Mouse (Mus musculus) heart, embryonic 16.5 days (tissue): ENCODE measurements around the gene Mrpl45. TPM values are rescaled to one million over a fixed set of nuclear protein-coding genes. Genes with fewer than 3 reads are reported as not detected.
"Not testable (repeated sequence)": the region's sequence is repeated elsewhere in the genome, so short reads cannot be mapped to it uniquely, and the experiment has no call there.

Source experiments
- ATAC-seq: fragments of 200-750 bp; cut with Nextera tagmentation; replicated peaks from 2 replicates; pipeline ENCODE4 v1.8.0; 2017; ENCODE audit warnings: moderate number of reproducible peaks; ENCODE audit not compliant: insufficient read depth, low FRiP score; ENCODE audit errors: extremely low read depth
- H3K27ac ChIP-seq: fragments of 300-500 bp; sonication (generic); 2 replicates; pipeline ENCODE4 v1.5.1; 2014; ENCODE audit warnings: mild to moderate bottlenecking, low read length, control low read depth, moderate library complexity
- H3K27me3 ChIP-seq: fragments of 300-500 bp; sonication (generic); 2 replicates; pipeline ENCODE4 v1.6.1; 2014; ENCODE audit warnings: low read length, mixed read lengths; ENCODE audit not compliant: control insufficient read depth, insufficient read depth
- H3K36me3 ChIP-seq: fragments of 300-500 bp; sonication (generic); 2 replicates; pipeline ENCODE4 v1.6.1; 2014; ENCODE audit not compliant: control insufficient read depth, insufficient read depth
- H3K4me1 ChIP-seq: fragments of 300-500 bp; sonication (generic); 2 replicates; pipeline ENCODE4 v1.6.1; 2014; ENCODE audit warnings: low read length, mixed read lengths; ENCODE audit not compliant: control insufficient read depth, insufficient read depth
- H3K4me2 ChIP-seq: fragments of 300-500 bp; sonication (generic); 2 replicates; pipeline ENCODE4 v1.6.1; 2014; ENCODE audit warnings: low read depth, mild to moderate bottlenecking, control low read depth, low read length
- H3K4me3 ChIP-seq: fragments of 300-500 bp; sonication (generic); 2 replicates; pipeline ENCODE4 v1.5.1; 2014; ENCODE audit warnings: mild to moderate bottlenecking, control low read depth, low read length
- H3K9ac ChIP-seq: fragments of 300-500 bp; sonication (generic); 2 replicates; pipeline ENCODE4 v1.6.1; 2014; ENCODE audit warnings: low read length, control low read depth
- H3K9me3 ChIP-seq: fragments of 300-500 bp; sonication (generic); replicated peaks from 2 replicates; pipeline ENCODE4 v1.6.1; 2016; ENCODE audit warnings: low read length; ENCODE audit not compliant: control insufficient read depth
- WGBS: fragments of 180-500 bp; shearing (Covaris S2); extraction: QIAGEN DNeasy Blood & Tissue Kit; methylation state at CpG from one replicate; pipeline ENCODE4 v1.1.7; 2014; 5-methylcytosine and 5-hydroxymethylcytosine counted together
- polyA plus RNA-seq: library from polyadenylated mRNA; unstranded; fragments of >200 nt; fragmentation: Nextera tagmentation; extraction: Ambion mirVana; gene quantifications from 2 replicates; pipeline ENCODE4 v1.2.1, GENCODE M21; 2015

Gene Mrpl45
- polyA plus RNA-seq, 1 experiment from 2014 or later = 59.8 TPM

GRCm38 (mm10) chr11:97307294-97308069 is 8.0 kb upstream of the Mrpl45 start:
- Histone ChIP-seq H3K4me2 (no peak overlapping the region), H3K9me3 (no peaks in the 10 kb centered on the region), H3K9ac (no peak overlapping the region), H3K36me3 (no peaks in the 10 kb centered on the region), H3K4me1 (peaks cover 23% of the 10 kb centered on the region), H3K27ac (no peak overlapping the region), H3K4me3 (no peak overlapping the region), H3K27me3 (no peaks in the 10 kb centered on the region)
- WGBS = 95% methylated on average over 11 of the region's 11 CpGs
- no peak for ATAC-seq

- H3K4me3 ChIP-seq = peak overlapping the region; percentile 55
- no peaks in the 10 kb centered on the region for H3K9me3 ChIP-seq
- H3K36me3 ChIP-seq = no peaks in the 10 kb centered on the region
- WGBS = 26% methylated on average over 3 of the region's 3 CpGs
- H3K27me3 ChIP-seq = no peaks in the 10 kb centered on the region
- H3K4me1 ChIP-seq = peaks cover 19% of the 10 kb centered on the region
- peak overlapping the region; percentile 93 for H3K27ac ChIP-seq
- peak overlapping the region; percentile 75 for H3K9ac ChIP-seq
- H3K4me2 ChIP-seq = peak overlapping the region; percentile 71
- no peak for ATAC-seq
Measured at GRCm38 (mm10) chr11:97308806-97309450, 6.6 kb upstream of the Mrpl45 start.

- ATAC-seq = peak; percentile 83
Measured at GRCm38 (mm10) chr11:97309451-97309836, 6.1 kb upstream of the Mrpl45 start.

GRCm38 (mm10) chr11:97309911-97310571 is 5.5 kb upstream of the Mrpl45 start:
- Histone ChIP-seq H3K4me1 (peaks cover 19% of the 10 kb centered on the region), H3K9me3 (no peaks in the 10 kb centered on the region), H3K27me3 (no peaks in the 10 kb centered on the region), H3K4me2 (peak overlapping the region; percentile 71), H3K4me3 (peak overlapping the region; percentile 55), H3K27ac (peak overlapping the region; percentile 93), H3K9ac (peak overlapping the region; percentile 75), H3K36me3 (no peaks in the 10 kb centered on the region)
- WGBS = under 1% methylated on average over 25 of the region's 25 CpGs
- peak; percentile 82 for ATAC-seq

More at GRCm38 (mm10) chr11:97309451-97309836, 6.1 kb upstream of the Mrpl45 start:
- peak overlapping the region; percentile 75 for H3K9ac ChIP-seq
- H3K4me2 ChIP-seq = peak overlapping the region; percentile 71
- peak overlapping the region; percentile 93 for H3K27ac ChIP-seq
- H3K4me1 ChIP-seq = peaks cover 19% of the 10 kb centered on the region
- no peaks in the 10 kb centered on the region for H3K9me3 ChIP-seq
- H3K27me3 ChIP-seq = no peaks in the 10 kb centered on the region
- peak overlapping the region; percentile 55 for H3K4me3 ChIP-seq
- H3K36me3 ChIP-seq = no peaks in the 10 kb centered on the region
- under 1% methylated on average over 9 of the region's 9 CpGs for WGBS

GRCm38 (mm10) chr11:97310895-97311631 is 4.5 kb upstream of the Mrpl45 start:
- peak overlapping the region; percentile 76 for H3K9ac ChIP-seq
- H3K9me3 ChIP-seq = no peaks in the 10 kb centered on the region
- H3K4me1 ChIP-seq = peaks cover 21% of the 10 kb centered on the region
- H3K27me3 ChIP-seq = no peaks in the 10 kb centered on the region
- WGBS = 4% methylated on average over 18 of the region's 18 CpGs
- H3K27ac ChIP-seq = peak overlapping the region; percentile 82
- peak overlapping the region; percentile 50 for H3K4me3 ChIP-seq
- no peak for ATAC-seq
- H3K36me3 ChIP-seq = no peaks in the 10 kb centered on the region
- peak overlapping the region; percentile 71 for H3K4me2 ChIP-seq

GRCm38 (mm10) chr11:97312871-97313270 is 2.6 kb upstream of the Mrpl45 start:
- H3K27ac ChIP-seq, H3K4me2 ChIP-seq, H3K36me3 ChIP-seq, H3K27me3 ChIP-seq, H3K4me3 ChIP-seq, H3K9me3 ChIP-seq, ATAC-seq, H3K9ac ChIP-seq: not testable (repeated sequence)
- WGBS = 70% methylated on average over 1 of the region's 1 CpGs
- H3K4me1 ChIP-seq = peaks cover 28% of the 10 kb centered on the region

GRCm38 (mm10) chr11:97314110-97314509 is 1.4 kb upstream of the Mrpl45 start:
- Histone ChIP-seq H3K4me1 (peaks cover 25% of the 10 kb centered on the region), H3K4me2 (no peak overlapping the region)
- ATAC-seq = no peak

GRCm38 (mm10) chr11:97314751-97315503 is 589 bp upstream of the Mrpl45 start:
- Histone ChIP-seq H3K27ac (peak overlapping the region; percentile 68), H3K4me1 (peaks cover 20% of the 10 kb centered on the region), H3K9ac (peak overlapping the region; percentile 66), H3K4me2 (peak overlapping the region; percentile 54), H3K36me3 (no peaks in the 10 kb centered on the region), H3K27me3 (no peaks in the 10 kb centered on the region), H3K9me3 (no peaks in the 10 kb centered on the region), H3K4me3 (peak overlapping the region; percentile 35)
- 42% methylated on average over 8 of the region's 8 CpGs for WGBS
- no peak for ATAC-seq

More at GRCm38 (mm10) chr11:97314110-97314509, 1.4 kb upstream of the Mrpl45 start:
- Histone ChIP-seq H3K27me3 (no peaks in the 10 kb centered on the region), H3K27ac (no peak overlapping the region), H3K36me3 (no peaks in the 10 kb centered on the region), H3K9ac (no peak overlapping the region), H3K4me3 (no peak overlapping the region), H3K9me3 (no peaks in the 10 kb centered on the region)
- 93% methylated on average over 2 of the region's 3 CpGs for WGBS
